Mouse (Mus musculus) layer of hippocampus, adult 2 months (tissue): ENCODE measurements around the gene Vash1. TPM values are rescaled to one million over a fixed set of nuclear protein-coding genes. Genes with fewer than 3 reads are reported as not detected.
A peak's percentile ranks its signal among the peaks of the same experiment; 100 is the strongest.

Source experiments
- DNase-seq, 2 experiments: peaks; one replicate each; pipeline ENCODE4 v3.0.0; 2022; ENCODE audit warnings: low spot score in 2 of 2
- H3K27ac ChIP-seq: fragments of 200-600 bp; 2 replicates; pipeline ENCODE4 v1.8.1; 2022
- H3K4me3 ChIP-seq: fragments of 200-600 bp; 2 replicates; pipeline ENCODE4 v1.8.1; 2022; ENCODE audit warnings: mild to moderate bottlenecking
- CTCF ChIP-seq: fragments of 200-600 bp; conservative IDR thresholded peaks from 2 replicates; pipeline ENCODE4 v1.8.1; 2022; ENCODE audit warnings: antibody characterized with exemption, mild to moderate bottlenecking, moderate library complexity
- total RNA-seq, 2 experiments: library from RNA; stranded (reverse); gene quantifications; 2 replicates each; pipeline ENCODE4 v1.2.3; 2021

Gene Vash1
- total RNA-seq, 2 experiments from 2014 or later: 40.4 to 41.8 TPM

GRCm38 (mm10) chr12:86660466-86660865 lies 18.0 kb upstream of the Vash1 start:
- DNase-seq: no peak
- TF ChIP-seq CTCF: no peak
- Histone ChIP-seq H3K27ac (no peak overlapping the region), H3K4me3 (no peak overlapping the region)

- H3K27ac ChIP-seq: no peak overlapping the region
- DNase-seq: no peak
Observed at GRCm38 (mm10) chr12:86665656-86666055, 12.8 kb upstream of the Vash1 start.

GRCm38 (mm10) chr12:86668404-86668803 lies 10.1 kb upstream of the Vash1 start:
- peak; percentile 85 to 88 for DNase-seq
- no peak for TF ChIP-seq CTCF
- H3K4me3 ChIP-seq: no peak overlapping the region
- peak overlapping the region; percentile 57; the same call in 1 of the 2 replicates for H3K27ac ChIP-seq

More at GRCm38 (mm10) chr12:86665656-86666055, 12.8 kb upstream of the Vash1 start:
- TF ChIP-seq CTCF: peak; percentile 84
- no peak overlapping the region for H3K4me3 ChIP-seq

- Histone ChIP-seq H3K4me3 (no peak overlapping the region), H3K27ac (no peak overlapping the region)
- TF ChIP-seq CTCF: no peak
- no peak for DNase-seq
Observed at GRCm38 (mm10) chr12:86672105-86672504, 6.4 kb upstream of the Vash1 start.

- no peak for TF ChIP-seq CTCF
- Histone ChIP-seq H3K27ac (no peak overlapping the region), H3K4me3 (no peak overlapping the region)
- no peak for DNase-seq
Observed at GRCm38 (mm10) chr12:86672507-86672906, 6.0 kb upstream of the Vash1 start.

- DNase-seq: no peak
- Histone ChIP-seq H3K4me3 (peak overlapping the region; percentile 100), H3K27ac (peak overlapping the region; percentile 99)
- TF ChIP-seq CTCF: no peak
Observed at GRCm38 (mm10) chr12:86679546-86679930, 1.0 kb downstream of the Vash1 start.

GRCm38 (mm10) chr12:86679991-86680491 lies 1.5 kb downstream of the Vash1 start:
- no peak for TF ChIP-seq CTCF
- H3K27ac ChIP-seq: peak overlapping the region; percentile 99
- DNase-seq: no peak
- peak overlapping the region; percentile 100 for H3K4me3 ChIP-seq

- no peak for DNase-seq
- Histone ChIP-seq H3K27ac (peak overlapping the region; percentile 99), H3K4me3 (peak overlapping the region; percentile 100)
- peak; percentile 55 for TF ChIP-seq CTCF
Observed at GRCm38 (mm10) chr12:86680591-86681193, 2.2 kb downstream of the Vash1 start.

GRCm38 (mm10) chr12:86681626-86682025 lies 3.1 kb downstream of the Vash1 start:
- DNase-seq: no peak
- H3K27ac ChIP-seq: peak overlapping the region; percentile 65; the same call in 1 of the 2 replicates
- peak overlapping the region; percentile 100 for H3K4me3 ChIP-seq
- no peak for TF ChIP-seq CTCF

GRCm38 (mm10) chr12:86682178-86682577 lies 3.7 kb downstream of the Vash1 start:
- no peak for DNase-seq
- peak overlapping the region; percentile 100 for H3K4me3 ChIP-seq
- TF ChIP-seq CTCF: no peak
- H3K27ac ChIP-seq: peak overlapping the region; percentile 65

- no peak for TF ChIP-seq CTCF
- DNase-seq: no peak
- no peak overlapping the region for H3K4me3 ChIP-seq
- H3K27ac ChIP-seq: peak overlapping the region; percentile 52; the same call in 1 of the 2 replicates
Observed at GRCm38 (mm10) chr12:86683698-86684097, 5.2 kb downstream of the Vash1 start.

- Histone ChIP-seq H3K4me3 (no peak overlapping the region), H3K27ac (peak overlapping the region; percentile 52)
- no peak for TF ChIP-seq CTCF
- DNase-seq: peak in 1 of 2 experiments; percentile 65
Observed at GRCm38 (mm10) chr12:86685275-86685674, 6.8 kb downstream of the Vash1 start.

GRCm38 (mm10) chr12:86686551-86687330 lies 8.2 kb downstream of the Vash1 start:
- Histone ChIP-seq H3K4me3 (no peak overlapping the region), H3K27ac (peak overlapping the region; percentile 57)
- no peak for TF ChIP-seq CTCF
- DNase-seq: no peak
